Mouse (Mus musculus) frontal cortex, adult (tissue): ENCODE measurements around the gene Grn.

Source experiments
- ATAC-seq: cut with Nextera tagmentation; 2 replicates; pipeline ENCODE4 v1.9.2; 2017; ENCODE audit warnings: mild to moderate bottlenecking, moderate library complexity, mixed read lengths; ENCODE audit not compliant: low TSS enrichment

Gene Grn

DNA sequence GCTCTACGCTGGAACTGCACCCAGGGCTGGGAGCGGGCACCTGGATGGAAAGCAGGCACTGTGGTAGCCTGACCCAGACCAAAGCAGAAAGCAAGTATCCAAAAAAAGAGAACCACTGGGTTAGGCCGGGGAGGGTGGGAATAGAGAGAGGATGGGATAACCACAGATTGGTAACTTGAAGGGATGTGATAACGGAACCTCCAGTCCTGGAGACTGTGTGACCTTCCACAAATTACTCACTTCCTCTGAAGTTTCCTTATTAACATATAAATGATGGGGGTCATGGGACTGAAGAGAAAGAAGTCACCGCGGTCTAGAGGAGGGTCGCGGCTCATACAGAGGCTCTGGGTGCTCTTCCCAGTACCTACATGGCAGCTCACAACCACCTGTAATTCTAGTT, 10.1 kb downstream of the Grn start:
- ATAC-seq: no peak

DNA sequence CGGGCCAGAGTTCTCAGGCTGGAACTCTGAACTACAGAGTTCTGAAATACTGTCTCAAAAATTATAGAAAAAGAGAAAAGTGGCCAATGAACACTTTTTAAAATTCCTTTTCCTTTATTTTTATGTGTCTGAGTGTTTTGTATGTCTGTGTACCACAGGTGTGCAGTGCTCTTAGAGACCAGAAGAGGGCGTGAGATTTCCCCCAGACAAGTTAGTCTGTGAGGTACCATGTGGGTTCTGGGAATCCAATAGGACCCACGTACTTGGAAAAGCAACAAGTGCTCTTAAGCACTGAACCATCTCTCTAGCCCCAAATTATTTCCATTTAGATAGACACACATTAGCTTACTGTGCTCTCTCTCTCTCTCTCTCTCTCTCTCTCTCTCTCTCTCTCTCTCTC, 11.3 kb downstream of the Grn start:
- no peak for ATAC-seq

DNA sequence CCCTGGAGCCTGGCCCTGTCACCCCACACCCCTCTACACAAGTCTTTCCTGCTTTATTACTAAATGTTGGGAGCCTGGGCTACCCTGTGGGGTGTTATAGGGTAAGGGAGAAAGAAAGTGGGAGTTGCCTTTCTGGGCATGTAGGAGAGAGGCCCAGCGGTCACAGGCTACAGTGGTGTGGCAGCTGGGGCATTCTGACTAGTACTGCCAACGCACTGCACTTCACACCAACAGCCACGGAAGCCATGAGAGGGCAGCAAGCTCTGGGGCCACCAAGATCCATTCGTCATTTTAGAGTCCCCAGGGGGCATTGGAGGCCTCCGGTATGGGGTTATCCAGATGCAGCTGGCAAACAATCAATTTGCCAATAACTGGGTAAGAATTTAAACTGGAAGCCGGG, 12.0 kb downstream of the Grn start:
- ATAC-seq: no peak

DNA sequence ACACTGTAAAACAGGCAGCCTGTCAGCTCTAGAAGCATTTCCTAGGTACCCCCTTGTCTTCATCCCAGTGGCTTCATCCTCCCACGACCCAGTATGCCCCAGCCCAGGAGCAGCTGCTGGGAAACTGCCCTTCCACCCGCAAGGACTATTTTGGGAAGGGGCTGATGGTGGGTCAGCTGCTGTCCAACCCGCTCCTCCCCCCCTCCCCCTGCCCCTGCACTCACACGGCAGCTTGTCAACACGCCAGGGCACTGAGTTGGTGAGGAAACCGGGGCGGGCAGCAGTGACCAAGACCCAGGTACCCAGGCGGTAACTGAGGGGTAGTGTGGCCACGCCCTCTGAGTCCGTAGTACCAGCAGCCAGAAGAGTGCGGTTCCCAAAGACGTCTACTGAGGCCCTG, 13.6 kb downstream of the Grn start:
- no peak for ATAC-seq

DNA sequence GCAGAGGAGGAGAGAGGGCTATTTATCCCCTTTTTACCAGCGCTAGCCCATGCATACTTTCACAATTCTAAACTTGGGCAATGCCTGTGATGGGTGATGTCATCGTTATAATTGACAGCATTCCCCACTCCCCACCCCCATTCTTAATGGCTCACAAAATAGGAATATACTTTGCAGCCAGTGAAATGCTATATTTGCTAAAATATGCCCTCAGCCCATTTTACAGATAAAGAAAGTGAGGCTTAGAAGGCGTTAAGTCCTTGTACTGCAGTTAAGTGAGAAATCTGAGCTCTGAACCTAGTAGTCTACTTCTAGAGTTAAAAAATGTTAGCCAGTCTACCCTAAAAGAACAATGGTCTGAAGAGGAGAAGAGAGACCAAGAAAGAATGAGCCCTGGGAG, 14.2 kb downstream of the Grn start:
- ATAC-seq: no peak

DNA sequence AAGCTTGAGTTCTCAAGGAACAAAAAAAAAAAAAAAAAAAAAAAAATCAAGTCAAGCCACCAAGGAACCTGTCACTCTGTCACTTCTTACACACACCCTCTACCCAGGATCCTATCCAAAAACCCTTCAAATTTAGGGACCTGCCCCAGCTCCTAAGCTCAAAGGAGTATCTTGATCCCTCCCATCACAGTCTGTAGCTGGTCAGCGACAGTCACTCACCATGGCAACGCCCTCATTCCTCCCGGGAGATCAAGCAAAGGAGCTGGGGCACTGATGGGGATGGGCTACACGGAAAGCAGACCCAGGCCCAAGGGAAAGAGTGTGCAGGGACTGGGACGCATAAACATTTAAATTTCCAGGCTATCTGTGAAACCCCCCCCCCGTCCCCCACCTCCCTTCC, 14.7 kb downstream of the Grn start:
- ATAC-seq: no peak

DNA sequence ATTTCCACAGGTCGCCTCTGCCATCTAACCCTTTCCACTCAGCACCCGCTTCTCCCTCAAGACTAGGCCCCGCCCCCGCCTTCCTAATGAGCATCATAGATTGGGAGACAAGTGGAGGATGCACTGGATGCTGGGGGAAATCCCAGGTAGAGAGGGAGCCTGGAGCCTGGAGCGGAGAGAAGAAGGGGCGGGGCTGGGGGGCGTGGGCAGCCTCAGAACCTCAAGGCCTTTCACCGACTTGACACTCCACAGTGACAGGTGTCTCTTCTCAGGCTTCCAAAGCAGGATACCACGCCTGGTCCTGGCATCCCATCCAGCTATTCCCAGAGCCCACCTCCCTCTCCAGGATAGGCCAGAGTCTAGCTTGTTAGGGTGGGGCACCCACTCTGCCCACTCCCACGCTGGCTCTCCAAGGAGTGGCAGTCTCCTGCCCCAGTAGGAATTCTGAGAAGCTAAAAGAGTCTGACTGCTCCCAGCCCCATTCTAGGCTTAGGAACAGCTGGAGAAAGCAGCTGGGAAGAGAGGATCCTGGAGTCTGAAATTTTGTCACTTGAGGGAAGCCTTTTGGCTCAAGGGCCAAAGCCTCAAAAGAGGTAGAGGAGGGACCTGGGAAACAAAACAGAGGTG, 15.3 kb downstream of the Grn start:
- no peak for ATAC-seq

DNA sequence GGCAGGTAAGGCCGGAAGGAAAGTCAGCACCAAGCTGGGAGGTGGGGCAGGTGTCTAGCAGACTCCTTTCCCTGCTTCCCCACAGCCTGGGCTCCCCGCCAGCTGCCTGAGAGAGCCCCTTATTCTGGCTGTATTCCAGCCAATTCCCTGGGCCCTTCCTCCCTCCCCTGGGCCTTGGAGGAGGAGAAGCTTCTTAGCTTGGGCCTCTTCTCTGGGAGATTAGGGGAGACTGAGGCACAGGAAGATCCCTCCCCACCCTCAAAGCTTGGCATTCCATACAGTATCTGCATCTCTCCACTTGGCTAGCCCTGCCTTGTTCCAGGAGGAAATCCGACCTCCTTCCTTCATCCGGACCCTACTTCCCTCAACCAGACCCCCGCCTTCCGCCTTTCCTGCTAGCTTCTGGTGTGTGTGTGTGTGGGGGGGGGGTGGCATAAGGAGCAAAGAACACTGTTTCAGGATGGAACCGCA, 15.8 kb downstream of the Grn start:
- no peak for ATAC-seq

DNA sequence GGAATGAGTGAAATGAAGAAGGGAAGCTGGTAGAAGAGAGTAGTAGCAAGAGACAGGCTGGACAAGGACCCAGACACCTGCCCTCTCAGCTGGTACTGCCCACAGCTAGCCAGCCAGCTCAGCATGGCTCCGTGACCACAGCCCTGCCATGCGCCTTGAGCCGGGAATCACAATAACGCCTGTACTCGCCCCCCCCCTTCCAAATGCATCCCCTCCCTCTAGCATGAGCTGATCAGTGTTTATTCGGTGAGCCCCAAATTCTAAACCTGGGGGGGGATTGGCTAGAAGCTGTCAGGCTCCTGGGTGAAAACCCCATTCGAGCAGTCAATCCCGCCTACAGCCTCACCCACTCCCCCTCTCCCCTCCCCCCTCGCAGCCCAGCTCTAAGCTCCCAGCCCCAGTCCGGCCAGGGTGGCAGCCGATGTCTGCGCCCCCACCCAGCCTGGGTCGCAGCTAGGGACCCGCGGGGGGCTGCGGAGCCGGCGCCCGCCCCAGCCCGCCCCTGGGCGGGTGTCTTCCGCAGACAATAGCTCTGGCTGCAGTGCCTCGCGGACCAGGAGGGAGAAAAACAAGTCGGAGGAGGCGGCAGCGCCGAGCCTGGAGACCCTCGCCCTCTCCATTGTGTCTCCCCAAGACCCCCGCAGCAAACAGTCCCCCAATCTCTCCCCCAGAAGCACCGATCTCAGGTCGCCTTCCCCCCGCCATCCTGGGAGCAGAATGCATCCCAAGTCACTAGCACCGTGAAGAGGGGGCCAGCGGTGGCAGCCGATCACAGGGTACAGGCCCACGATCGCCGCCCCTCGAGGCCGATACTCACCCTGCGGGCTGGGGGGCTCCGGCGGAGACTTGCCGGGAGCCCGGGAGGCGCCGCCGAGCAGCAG, 16.7 kb downstream of the Grn start:
- no peak for ATAC-seq

DNA sequence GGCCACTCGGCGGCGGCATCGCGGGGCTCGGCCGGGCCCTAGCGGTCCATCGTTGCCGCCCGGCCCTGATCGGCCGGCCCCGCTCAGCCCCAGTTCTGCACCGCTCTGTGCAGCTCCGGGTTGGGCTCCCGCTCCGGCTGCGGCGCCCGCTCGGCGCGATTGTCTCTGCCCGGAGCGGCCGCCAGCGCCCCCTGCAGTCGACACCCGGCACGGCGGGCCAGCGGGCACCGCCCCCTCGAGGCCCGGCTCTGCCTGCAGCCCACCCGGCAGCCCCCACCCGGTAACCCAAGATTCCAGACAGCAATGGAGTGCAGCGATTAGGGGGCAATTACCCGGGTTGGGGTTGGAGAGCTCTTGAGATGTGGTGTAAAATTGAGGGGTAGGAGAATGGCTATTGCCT, 17.4 kb downstream of the Grn start, which contains the start of gene Fam171a2:
Fam171a2 (minus strand) TSS at position 186 of the 400 bp plus-strand sequence.
- ATAC-seq: peak; percentile 51

DNA sequence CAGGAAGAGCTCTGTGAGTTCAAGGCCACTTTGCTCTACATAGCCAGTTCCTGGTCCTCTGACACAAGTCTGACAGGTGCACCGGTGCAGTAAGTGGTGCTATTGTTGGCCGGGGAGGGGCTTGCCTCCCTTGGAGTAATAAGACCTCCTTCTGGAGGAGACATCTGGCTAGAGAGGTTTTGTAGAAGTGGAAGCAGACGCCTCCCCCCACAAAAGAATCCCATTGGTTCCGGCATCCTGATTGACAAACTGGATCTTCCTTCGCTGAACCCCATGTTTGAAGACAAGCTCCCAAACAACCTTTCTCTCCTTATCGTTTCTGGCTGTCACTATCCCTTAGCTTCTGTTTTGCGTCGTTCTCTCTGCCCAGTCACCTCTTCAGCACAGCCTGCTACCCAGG, 18.2 kb downstream of the Grn start:
- peak; percentile 39; the same call in 1 of the 2 replicates for ATAC-seq

DNA sequence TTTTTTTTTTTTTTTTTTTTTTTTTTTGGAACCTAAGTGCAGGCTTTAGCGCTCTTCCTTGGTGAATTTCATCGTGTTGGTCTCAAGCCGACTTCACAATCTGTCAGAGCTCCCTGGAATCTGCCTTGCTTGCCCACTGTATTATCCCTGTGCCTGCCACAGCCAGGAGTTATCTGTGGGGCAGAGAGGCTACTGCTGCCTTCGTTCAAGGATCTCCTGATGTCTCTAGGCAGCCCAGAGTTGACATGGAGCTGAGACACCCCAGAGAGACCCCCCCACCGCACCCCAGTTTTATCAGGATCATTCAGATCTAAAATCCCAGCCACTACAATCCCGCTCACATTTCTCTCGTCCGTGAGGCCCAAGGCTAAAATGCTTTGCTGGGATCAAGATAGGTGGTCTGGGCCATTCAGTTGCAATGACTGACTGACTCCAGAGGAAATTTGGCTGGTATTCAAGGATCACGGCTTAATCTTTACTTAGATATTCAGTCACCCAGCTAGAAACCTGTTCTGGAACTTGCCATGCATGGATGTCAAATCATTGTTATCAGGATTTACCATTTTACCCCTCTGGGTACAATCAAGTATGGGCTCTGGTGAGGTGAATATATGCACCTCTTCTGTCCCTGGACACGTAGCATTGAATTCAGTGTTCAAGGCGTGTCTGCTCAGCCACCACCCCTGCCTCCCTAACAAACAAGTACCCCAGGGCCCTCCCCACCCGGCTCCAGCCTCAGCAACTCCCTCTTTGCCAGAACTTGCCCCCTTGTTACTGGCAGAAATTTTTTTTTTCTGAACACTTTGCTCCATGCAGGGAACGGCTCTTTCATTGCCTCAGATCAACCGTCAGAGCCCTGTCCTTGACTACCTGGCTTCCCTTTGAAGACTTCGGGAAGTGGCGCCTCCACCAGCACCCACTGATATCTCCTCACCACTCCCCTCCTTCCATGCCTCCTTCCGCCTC, 19.2 kb downstream of the Grn start:
- peak; percentile 56 for ATAC-seq

DNA sequence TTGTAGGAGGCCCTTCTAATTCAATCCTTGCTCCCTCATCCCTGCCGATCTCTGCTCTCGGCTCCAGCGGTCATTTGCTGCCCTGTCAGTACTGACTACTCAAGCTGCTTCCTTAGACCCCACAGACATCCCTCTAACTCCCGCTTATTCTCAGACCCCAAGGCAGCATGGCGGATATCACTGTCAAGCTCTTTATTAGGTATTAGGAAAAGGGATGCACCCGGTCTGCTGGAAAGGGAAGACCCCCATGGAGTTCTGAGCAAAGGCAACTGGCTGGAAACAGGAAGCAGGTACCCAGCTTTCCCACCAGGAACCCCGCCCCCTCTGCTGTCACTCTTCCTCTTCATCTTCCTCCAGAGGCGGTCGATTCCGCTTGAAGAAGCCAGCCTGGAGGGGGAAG, 23.0 kb downstream of the Grn start:
- no peak for ATAC-seq

DNA sequence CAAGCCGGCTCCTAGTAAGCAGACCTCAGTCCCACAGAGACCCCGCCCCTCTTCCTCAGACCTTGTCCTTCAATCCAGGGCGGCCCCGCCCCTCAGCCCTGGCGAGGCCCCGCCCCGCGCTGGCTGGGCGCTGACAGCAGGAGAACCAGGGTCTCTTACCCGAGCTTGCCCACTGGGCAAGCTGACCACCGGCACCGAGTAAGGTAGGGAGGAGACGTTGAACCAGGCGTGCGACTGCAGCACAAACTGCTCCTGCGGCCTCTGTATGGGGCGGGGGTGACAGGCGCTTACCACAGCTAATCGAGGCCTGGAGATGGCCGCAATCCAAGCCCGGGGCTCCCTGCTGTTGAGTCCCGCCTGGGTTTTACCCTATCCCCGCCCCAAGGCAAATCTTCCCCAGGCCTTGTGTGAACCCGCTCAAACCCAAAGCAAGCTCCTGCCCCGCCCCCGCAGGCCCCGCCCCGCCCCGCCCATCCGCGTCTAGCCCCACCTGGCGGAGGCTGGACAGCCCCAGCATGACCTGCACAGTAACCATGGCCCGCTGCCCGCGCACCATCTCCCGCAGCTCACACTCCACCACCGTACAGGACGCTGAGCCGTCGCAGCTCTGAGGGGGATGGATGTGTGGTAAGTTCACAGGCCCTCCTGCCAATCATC, 25.8 kb downstream of the Grn start:
- ATAC-seq: peak; percentile 54; the same call in 1 of the 2 replicates

DNA sequence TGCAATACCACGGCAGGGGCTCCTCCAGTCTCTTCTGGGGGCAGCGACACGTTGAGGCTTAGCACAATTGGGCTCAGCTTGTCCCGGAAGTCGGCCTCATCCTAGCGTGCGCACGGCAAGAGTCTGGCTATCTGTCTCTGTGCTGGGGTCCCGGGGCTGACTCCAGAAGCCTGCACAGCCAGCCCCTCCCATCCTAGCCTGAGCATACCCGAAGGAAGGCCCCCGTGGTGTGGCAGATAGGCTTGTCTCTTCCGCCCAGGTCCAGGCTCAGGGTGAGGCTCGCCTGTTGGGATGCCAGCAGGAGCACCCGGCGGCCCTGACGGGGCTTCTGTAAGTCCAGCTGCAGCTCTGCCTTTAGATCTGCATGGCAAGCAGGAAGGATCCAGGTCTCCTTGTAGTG, 30.4 kb downstream of the Grn start:
- no peak for ATAC-seq

DNA sequence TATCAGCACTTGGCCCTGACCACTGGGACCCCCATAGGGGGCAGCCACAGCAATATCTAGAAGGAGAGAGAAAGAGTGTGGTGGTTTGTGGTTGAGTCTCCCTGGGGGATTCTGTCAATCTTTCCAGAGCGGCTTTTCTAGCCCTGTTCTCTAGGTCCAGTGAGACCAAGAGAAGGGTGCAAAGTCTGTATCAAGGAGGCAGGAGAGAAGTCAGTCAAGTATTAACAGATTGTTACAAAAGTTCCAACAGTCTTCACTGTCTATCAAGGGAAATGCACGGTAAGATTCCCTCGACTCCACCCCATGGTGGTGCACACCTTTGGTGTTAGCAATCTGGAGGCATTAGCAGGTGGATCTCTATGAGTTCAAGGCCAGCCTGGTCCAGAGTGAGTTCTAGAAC, 31.6 kb downstream of the Grn start:
- ATAC-seq: no peak

DNA sequence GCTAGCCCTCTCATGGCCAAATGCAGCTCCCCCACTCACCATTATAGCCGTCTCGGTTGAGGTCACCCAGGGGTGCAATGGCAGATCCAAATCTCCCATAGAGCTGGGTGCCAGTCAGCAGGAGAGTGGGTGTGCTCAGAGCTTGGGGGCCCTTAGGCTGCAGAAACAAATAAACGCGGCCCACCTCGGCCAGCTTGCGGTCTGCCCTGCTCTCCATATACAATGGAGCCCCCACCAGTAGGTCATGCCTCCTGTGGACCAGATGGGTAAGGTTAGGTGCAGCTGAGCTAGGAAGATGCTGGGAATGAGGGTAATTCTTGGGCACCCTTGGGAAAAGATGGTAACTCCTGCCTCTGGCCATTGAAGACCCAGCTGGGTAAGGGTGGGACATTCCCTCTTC, 34.8 kb downstream of the Grn start:
- no peak for ATAC-seq

DNA sequence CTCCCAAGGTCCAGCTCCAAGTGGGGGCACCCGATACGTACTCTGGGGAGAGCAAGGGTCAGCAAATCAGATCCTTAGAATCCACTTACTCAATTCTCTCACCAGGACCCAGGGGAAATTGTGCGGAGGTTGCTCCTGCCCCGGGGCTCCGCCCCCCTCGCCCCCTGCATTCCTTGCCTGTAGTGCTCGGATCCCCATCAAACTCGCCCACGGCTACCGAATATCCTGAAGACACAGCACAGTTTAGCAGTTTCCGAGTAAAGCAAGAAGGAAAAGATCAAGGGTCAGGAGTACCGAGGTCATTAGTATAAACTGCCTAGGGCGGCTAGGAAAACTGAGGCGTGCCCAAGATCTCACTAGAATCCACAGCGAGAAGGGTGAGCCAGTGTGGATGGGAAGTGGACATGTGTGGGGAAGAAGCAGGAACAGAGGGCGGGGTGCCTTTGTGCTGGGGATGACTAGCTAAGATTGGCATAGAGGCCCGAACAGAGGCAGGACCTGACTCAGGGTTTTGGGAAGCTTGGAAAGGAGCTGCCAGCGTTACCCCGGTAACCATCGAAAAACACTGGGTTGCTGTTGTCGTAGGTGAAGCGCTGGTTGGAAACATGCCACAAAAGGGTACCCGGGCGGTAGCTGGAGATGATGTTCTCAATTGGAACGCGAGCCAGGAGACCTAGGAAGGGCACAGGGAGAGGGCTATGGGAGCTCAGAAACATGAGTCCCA, 35.8 kb downstream of the Grn start:
- peak; percentile 75 for ATAC-seq

DNA sequence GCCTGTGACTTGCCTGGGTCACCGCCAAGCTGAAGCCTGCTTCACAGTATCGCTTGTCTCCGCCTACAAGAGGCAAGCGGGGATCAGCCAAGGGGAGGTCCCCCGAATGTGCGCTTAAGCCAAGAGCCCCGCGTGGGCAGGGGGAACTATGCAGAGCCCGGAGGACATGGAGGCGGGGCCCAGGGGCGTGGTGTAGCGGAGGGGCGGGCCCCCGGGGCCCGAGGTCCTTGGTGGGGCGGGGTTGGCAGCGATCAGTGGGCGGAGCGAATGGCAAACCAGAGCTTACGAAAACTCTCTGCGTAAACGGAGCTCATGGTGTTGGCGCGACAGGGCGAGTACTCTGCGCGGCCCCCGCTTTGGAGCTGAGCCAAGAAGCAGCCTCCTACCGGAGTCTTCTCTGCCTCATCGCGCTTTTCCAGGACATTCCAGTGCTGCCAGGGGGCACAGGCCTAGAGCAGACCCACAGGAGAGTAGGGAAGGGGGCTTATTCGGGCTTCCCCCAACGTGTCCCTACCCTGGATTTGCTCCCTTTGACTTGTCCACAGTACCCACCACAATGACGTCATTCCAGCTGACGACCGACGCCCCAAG, 37.0 kb downstream of the Grn start:
- ATAC-seq: peak; percentile 54

DNA sequence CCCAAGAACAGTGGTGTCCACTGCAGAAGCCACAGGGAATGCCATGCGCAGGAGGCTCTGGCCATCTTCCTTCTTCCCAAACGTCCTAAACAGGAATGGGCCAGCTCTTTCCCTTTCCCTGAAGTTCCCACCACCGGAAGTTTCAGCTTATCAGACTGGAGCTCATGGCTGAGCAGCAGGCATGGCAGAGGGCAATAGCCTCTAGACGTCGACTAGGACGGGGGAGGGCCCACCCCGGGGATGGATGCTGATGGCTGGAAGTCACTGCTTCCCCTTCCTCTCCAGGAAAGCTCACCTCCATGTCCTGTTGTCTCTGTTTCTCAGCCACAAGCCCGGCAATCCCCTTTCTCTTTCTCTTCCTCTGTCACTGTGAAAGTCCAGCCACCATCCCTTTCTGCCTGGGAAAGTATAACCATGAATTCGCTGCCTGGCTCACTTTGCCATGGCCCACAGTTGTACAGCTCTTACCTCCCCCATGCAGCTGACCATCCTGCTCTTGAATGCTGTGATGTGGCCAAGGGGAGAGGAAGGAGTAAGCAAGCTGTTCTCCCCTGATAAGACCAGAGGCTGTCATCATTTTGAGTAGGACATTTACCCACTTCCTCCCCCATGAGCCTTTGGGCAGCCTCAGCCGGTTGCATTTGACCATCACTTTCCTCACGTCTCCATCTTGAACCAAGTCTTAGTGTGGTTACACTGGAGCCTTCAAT, 39.7 kb downstream of the Grn start, which contains the start of gene Itga2b:
Itga2b (minus strand) TSS at position 475 of the 710 bp plus-strand sequence.
- no peak for ATAC-seq
